Mouse (Mus musculus): ENCODE results near the gene Tmem94. TPM values are rescaled to one million over a fixed set of nuclear protein-coding genes. Genes with fewer than 3 reads are reported as not detected.
"Not testable (repeated sequence)": the region's sequence is repeated elsewhere in the genome, so short reads cannot be mapped to it uniquely, and the experiment has no call there.

The Tmem94 gene
- polyA plus RNA-seq, 1 experiment from 2014 or later = 21.4 TPM

GRCm38 (mm10) chr11:115762176-115762575 is 3.1 kb upstream of the Tmem94 start:
- WGBS = 90% methylated on average over 7 of the region's 7 CpGs
- not testable (repeated sequence) for H3K4me3 ChIP-seq (replicated peaks; ENCODE audit: low read length); ATAC-seq (ENCODE audit: insufficient read depth, low FRiP score); H3K27me3 ChIP-seq (ENCODE audit: control insufficient read depth, insufficient read depth, low read length); H3K9ac ChIP-seq (ENCODE audit: low read length); H3K4me1 ChIP-seq (ENCODE audit: control insufficient read depth, insufficient read depth, low read length); H3K36me3 ChIP-seq (ENCODE audit: control insufficient read depth, insufficient read depth, low read length); H3K27ac ChIP-seq (ENCODE audit: low read length); H3K9me3 ChIP-seq (replicated peaks; ENCODE audit: control insufficient read depth, low read length); H3K4me2 ChIP-seq (ENCODE audit: low read depth, low read length)

GRCm38 (mm10) chr11:115764698-115765097 is 535 bp upstream of the Tmem94 start:
- peaks cover 11% of the 10 kb centered on the region for H3K4me1 ChIP-seq (ENCODE audit: control insufficient read depth, insufficient read depth, low read length)
- peak overlapping the region; percentile 56; the same call in 1 of the 2 replicates for H3K9ac ChIP-seq (ENCODE audit: low read length)
- peak overlapping the region; percentile 60 for H3K27ac ChIP-seq (ENCODE audit: low read length)
- H3K9me3 ChIP-seq (replicated peaks; ENCODE audit: control insufficient read depth, low read length) = no peaks in the 10 kb centered on the region
- H3K36me3 ChIP-seq (ENCODE audit: control insufficient read depth, insufficient read depth, low read length) = no peaks in the 10 kb centered on the region
- WGBS = 30% methylated on average over 2 of the region's 2 CpGs
- H3K27me3 ChIP-seq (ENCODE audit: control insufficient read depth, insufficient read depth, low read length) = no peaks in the 10 kb centered on the region
- H3K4me2 ChIP-seq (ENCODE audit: low read depth, low read length) = peak overlapping the region; percentile 62
- peak overlapping the region; percentile 90 for H3K4me3 ChIP-seq (replicated peaks; ENCODE audit: low read length)
- ATAC-seq (ENCODE audit: insufficient read depth, low FRiP score) = no peak

GRCm38 (mm10) chr11:115765607-115766141 is 441 bp downstream of the Tmem94 start:
- Histone ChIP-seq H3K4me3 (replicated peaks; ENCODE audit: low read length) (peak overlapping the region; percentile 90), H3K27ac (ENCODE audit: low read length) (peak overlapping the region; percentile 87), H3K9ac (ENCODE audit: low read length) (peak overlapping the region; percentile 96), H3K36me3 (ENCODE audit: control insufficient read depth, insufficient read depth, low read length) (no peaks in the 10 kb centered on the region), H3K4me2 (ENCODE audit: low read depth, low read length) (peak overlapping the region; percentile 86), H3K4me1 (ENCODE audit: control insufficient read depth, insufficient read depth, low read length) (peaks cover 11% of the 10 kb centered on the region), H3K9me3 (replicated peaks; ENCODE audit: control insufficient read depth, low read length) (no peaks in the 10 kb centered on the region), H3K27me3 (ENCODE audit: control insufficient read depth, insufficient read depth, low read length) (no peaks in the 10 kb centered on the region)
- under 1% methylated on average over 34 of the region's 34 CpGs for WGBS
- peak; percentile 82 for ATAC-seq (ENCODE audit: insufficient read depth, low FRiP score)

- Histone ChIP-seq H3K9ac (ENCODE audit: low read length) (peak overlapping the region; percentile 96), H3K36me3 (ENCODE audit: control insufficient read depth, insufficient read depth, low read length) (no peaks in the 10 kb centered on the region), H3K27me3 (ENCODE audit: control insufficient read depth, insufficient read depth, low read length) (no peaks in the 10 kb centered on the region), H3K27ac (ENCODE audit: low read length) (peak overlapping the region; percentile 87), H3K9me3 (replicated peaks; ENCODE audit: control insufficient read depth, low read length) (no peaks in the 10 kb centered on the region), H3K4me1 (ENCODE audit: control insufficient read depth, insufficient read depth, low read length) (peaks cover 11% of the 10 kb centered on the region), H3K4me3 (replicated peaks; ENCODE audit: low read length) (peak overlapping the region; percentile 90), H3K4me2 (ENCODE audit: low read depth, low read length) (peak overlapping the region; percentile 86)
- WGBS = 38% methylated on average over 13 of the region's 13 CpGs
- ATAC-seq (ENCODE audit: insufficient read depth, low FRiP score) = no peak
These were observed 1.2 kb downstream of the Tmem94 start for GRCm38 (mm10) chr11:115766356-115766943.

- Histone ChIP-seq H3K9me3 (replicated peaks; ENCODE audit: control insufficient read depth, low read length) (no peaks in the 10 kb centered on the region), H3K27me3 (ENCODE audit: control insufficient read depth, insufficient read depth, low read length) (no peaks in the 10 kb centered on the region), H3K27ac (ENCODE audit: low read length) (no peak overlapping the region), H3K4me1 (ENCODE audit: control insufficient read depth, insufficient read depth, low read length) (peaks cover 11% of the 10 kb centered on the region), H3K9ac (ENCODE audit: low read length) (0 out of 2 replicates have a peak overlapping the region, but pooled peaks have one; percentile 96), H3K4me2 (ENCODE audit: low read depth, low read length) (peak overlapping the region; percentile 86; the same call in 1 of the 2 replicates), H3K4me3 (replicated peaks; ENCODE audit: low read length) (no peak overlapping the region), H3K36me3 (ENCODE audit: control insufficient read depth, insufficient read depth, low read length) (no peaks in the 10 kb centered on the region)
- ATAC-seq (ENCODE audit: insufficient read depth, low FRiP score) = no peak
- WGBS = 80% methylated on average over 8 of the region's 8 CpGs
These were observed 1.7 kb downstream of the Tmem94 start for GRCm38 (mm10) chr11:115766981-115767380.

GRCm38 (mm10) chr11:115768896-115769295 is 3.7 kb downstream of the Tmem94 start:
- no peak overlapping the region for H3K9ac ChIP-seq (ENCODE audit: low read length)

GRCm38 (mm10) chr11:115774653-115775052 is 9.4 kb downstream of the Tmem94 start:
- Histone ChIP-seq H3K9me3 (replicated peaks; ENCODE audit: control insufficient read depth, low read length) (no peaks in the 10 kb centered on the region), H3K4me1 (ENCODE audit: control insufficient read depth, insufficient read depth, low read length) (peaks cover 46% of the 10 kb centered on the region), H3K4me3 (replicated peaks; ENCODE audit: low read length) (no peak overlapping the region), H3K36me3 (ENCODE audit: control insufficient read depth, insufficient read depth, low read length) (no peaks in the 10 kb centered on the region), H3K4me2 (ENCODE audit: low read depth, low read length) (no peak overlapping the region), H3K27me3 (ENCODE audit: control insufficient read depth, insufficient read depth, low read length) (no peaks in the 10 kb centered on the region), H3K9ac (ENCODE audit: low read length) (0 out of 2 replicates have a peak overlapping the region, but pooled peaks have one; percentile 28), H3K27ac (ENCODE audit: low read length) (no peak overlapping the region)
- 55% methylated on average over 4 of the region's 4 CpGs for WGBS
- no peak for ATAC-seq (ENCODE audit: insufficient read depth, low FRiP score)

More at GRCm38 (mm10) chr11:115768896-115769295, 3.7 kb downstream of the Tmem94 start:
- Histone ChIP-seq H3K4me3 (replicated peaks; ENCODE audit: low read length) (no peak overlapping the region), H3K27ac (ENCODE audit: low read length) (0 out of 2 replicates have a peak overlapping the region, but pooled peaks have one; percentile 27), H3K4me1 (ENCODE audit: control insufficient read depth, insufficient read depth, low read length) (peaks cover 11% of the 10 kb centered on the region), H3K9me3 (replicated peaks; ENCODE audit: control insufficient read depth, low read length) (no peaks in the 10 kb centered on the region), H3K4me2 (ENCODE audit: low read depth, low read length) (no peak overlapping the region), H3K27me3 (ENCODE audit: control insufficient read depth, insufficient read depth, low read length) (no peaks in the 10 kb centered on the region), H3K36me3 (ENCODE audit: control insufficient read depth, insufficient read depth, low read length) (no peaks in the 10 kb centered on the region)
- no peak for ATAC-seq (ENCODE audit: insufficient read depth, low FRiP score)
- WGBS = 79% methylated on average over 3 of the region's 3 CpGs

GRCm38 (mm10) chr11:115775821-115776665 is 10.8 kb downstream of the Tmem94 start:
- Histone ChIP-seq H3K4me1 (ENCODE audit: control insufficient read depth, insufficient read depth, low read length) (peaks cover 60% of the 10 kb centered on the region), H3K9ac (ENCODE audit: low read length) (peak overlapping the region; percentile 26; the same call in 1 of the 2 replicates), H3K27ac (ENCODE audit: low read length) (peak overlapping the region; percentile 86), H3K4me3 (replicated peaks; ENCODE audit: low read length) (no peak overlapping the region), H3K4me2 (ENCODE audit: low read depth, low read length) (peak overlapping the region; percentile 3; the same call in 1 of the 2 replicates), H3K27me3 (ENCODE audit: control insufficient read depth, insufficient read depth, low read length) (no peaks in the 10 kb centered on the region), H3K36me3 (ENCODE audit: control insufficient read depth, insufficient read depth, low read length) (no peaks in the 10 kb centered on the region), H3K9me3 (replicated peaks; ENCODE audit: control insufficient read depth, low read length) (no peaks in the 10 kb centered on the region)
- ATAC-seq (ENCODE audit: insufficient read depth, low FRiP score) = no peak
- WGBS = 54% methylated on average over 18 of the region's 18 CpGs

GRCm38 (mm10) chr11:115776954-115777353 is 11.7 kb downstream of the Tmem94 start:
- no peak overlapping the region for H3K9ac ChIP-seq (ENCODE audit: low read length)
- 73% methylated on average over 9 of the region's 9 CpGs for WGBS
- peak overlapping the region; percentile 86 for H3K27ac ChIP-seq (ENCODE audit: low read length)

More at GRCm38 (mm10) chr11:115776954-115777353, 11.7 kb downstream of the Tmem94 start:
- ATAC-seq (ENCODE audit: insufficient read depth, low FRiP score) = no peak
- no peaks in the 10 kb centered on the region for H3K27me3 ChIP-seq (ENCODE audit: control insufficient read depth, insufficient read depth, low read length)
- peak overlapping the region; percentile 14; the same call in 1 of the 2 replicates for H3K4me2 ChIP-seq (ENCODE audit: low read depth, low read length)
- H3K9me3 ChIP-seq (replicated peaks; ENCODE audit: control insufficient read depth, low read length) = no peaks in the 10 kb centered on the region
- H3K4me1 ChIP-seq (ENCODE audit: control insufficient read depth, insufficient read depth, low read length) = peaks cover 60% of the 10 kb centered on the region
- no peak overlapping the region for H3K4me3 ChIP-seq (replicated peaks; ENCODE audit: low read length)
- H3K36me3 ChIP-seq (ENCODE audit: control insufficient read depth, insufficient read depth, low read length) = no peaks in the 10 kb centered on the region

All from stomach, embryonic 16.5 days (tissue).